In the genomic region with DNA sequence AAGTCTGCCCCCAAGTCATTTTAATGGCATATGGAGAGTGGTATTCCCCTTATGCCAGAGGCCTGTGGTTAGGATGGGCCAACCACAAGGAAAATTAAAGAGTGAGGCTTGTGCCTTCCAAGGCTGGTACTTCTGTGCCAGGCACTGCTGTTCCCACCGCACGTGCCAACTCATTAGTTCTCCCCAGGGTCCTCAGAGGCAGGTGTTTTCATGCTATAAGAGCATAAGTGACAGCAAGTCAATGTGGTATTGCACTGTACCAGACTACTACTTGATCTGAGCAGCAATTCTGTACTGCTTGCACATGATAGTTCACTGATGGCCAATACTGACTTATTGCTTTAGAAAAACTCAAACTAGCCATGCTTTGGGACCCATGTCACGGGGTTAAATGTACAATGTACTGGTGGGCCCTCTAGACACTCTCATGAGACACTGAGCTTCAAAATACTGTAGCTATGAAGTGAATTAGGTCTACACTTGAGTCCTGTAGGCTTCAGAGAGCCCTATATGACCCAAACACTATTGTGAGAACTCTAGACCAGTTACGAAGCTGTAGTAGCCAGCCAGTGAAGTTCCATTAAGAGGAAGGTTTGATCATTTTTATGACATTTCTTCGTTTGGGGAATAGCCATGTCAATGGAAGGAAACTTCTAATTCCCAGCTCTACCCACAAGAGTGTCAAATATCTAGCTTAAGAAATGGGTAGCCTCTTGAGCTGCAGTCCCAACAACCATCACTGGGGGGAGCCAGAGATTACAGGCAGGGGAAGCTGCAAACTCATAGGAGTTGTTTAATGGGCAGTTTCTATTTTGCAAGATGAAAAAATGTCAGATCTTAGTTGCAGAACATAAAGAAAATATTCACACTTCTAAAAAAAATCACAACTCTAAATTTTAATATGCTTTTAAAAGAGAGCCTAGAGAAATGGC, we compare ENCODE assay signal across 9 mouse cellular contexts. TPM values are rescaled to one million over a fixed set of nuclear protein-coding genes. Genes with fewer than 3 reads are reported as not detected.
A peak's percentile ranks its signal among the peaks of the same experiment; 100 is the strongest.
DNase-seq lines count a peak whose midpoint lies in the region; ATAC-seq and TF ChIP-seq lines count a peak whose summit lies in the region.
"Had no signal": no experiment of that assay in that cellular context is flagged by ENCODE, and none has a peak within 500 bp of the region (broad histone marks: within the 10 kb centered on the region; RNA-seq: fewer than 3 reads in every experiment).

No protein-coding gene starts in this region.

- no peaks in the 10 kb centered on the region for H3K9me3 ChIP-seq in kidney, postnatal 0 days (replicated peaks; ENCODE audit: low read length)
- H3K9me3 ChIP-seq in liver, embryonic 11.5 days (ENCODE audit: control insufficient read depth, low read length), result no peaks in the 10 kb centered on the region
- H3K9me3 ChIP-seq: limb, embryonic 12.5 days had no signal

- no peak overlapping the region for H3K4me2 ChIP-seq in kidney, postnatal 0 days (ENCODE audit: low read length)
- H3K4me2 ChIP-seq in liver, embryonic 11.5 days, result no peak overlapping the region
- H3K4me2 ChIP-seq: limb, embryonic 12.5 days had no signal

- 73% methylated on average over 5 of the region's 5 CpGs for WGBS in kidney, postnatal 0 days
- WGBS in liver, embryonic 11.5 days, result 77% methylated on average over 5 of the region's 5 CpGs

- H3K36me3 ChIP-seq in kidney, postnatal 0 days (ENCODE audit: insufficient read depth, low read length), result no peaks in the 10 kb centered on the region
- H3K36me3 ChIP-seq in liver, embryonic 11.5 days (ENCODE audit: control insufficient read depth, insufficient read depth, low read length), result 0 out of 2 replicates have a peak, but pooled peaks cover 3% of the 10 kb centered on the region

- no peaks in the 10 kb centered on the region for H3K4me1 ChIP-seq in kidney, postnatal 0 days (replicated peaks; ENCODE audit: insufficient read depth, low read length)
- peaks cover 5% of the 10 kb centered on the region for H3K4me1 ChIP-seq in liver, embryonic 11.5 days (replicated peaks; ENCODE audit: control insufficient read depth, insufficient read depth, low read length)
- H3K4me1 ChIP-seq: limb, embryonic 12.5 days had no signal

- ATAC-seq in kidney, postnatal 0 days (replicated peaks; ENCODE audit: low FRiP score, low read depth), result no peak
- no peak for ATAC-seq in liver, embryonic 11.5 days (replicated peaks; ENCODE audit: low FRiP score)

- DNase-seq in 416B (ENCODE audit: low read depth) (peak; percentile 82), MEL-GATA-1-ER (ENCODE audit: extremely low read depth, low read depth) (peak; percentile 52)
- DNase-seq in cerebellum, adult 8-10 months, result peak; percentile 83
- peak; percentile 74 to 88 for DNase-seq in frontal cortex, postnatal 14 days (ENCODE audit: low spot score in 2 of 2)
- DNase-seq in kidney, postnatal 0 days (ENCODE audit: low spot score), result peak; percentile 80
- peak; percentile 63 for DNase-seq in liver, embryonic 11.5 days (ENCODE audit: low spot score)
- peak; percentile 56 for DNase-seq in retina, postnatal 7 days (ENCODE audit: low read depth, low spot score)
- peak; percentile 31 to 82 for DNase-seq in urinary bladder, adult 18-20 months (ENCODE audit: low spot score in 2 of 2)

- TF ChIP-seq CTCF in kidney, postnatal 0 days (IDR thresholded peaks at IDR 0.05; ENCODE audit: low read depth), result peak; percentile 93

- H3K27ac ChIP-seq in kidney, postnatal 0 days, result no peak overlapping the region
- no peak overlapping the region for H3K27ac ChIP-seq in liver, embryonic 11.5 days (ENCODE audit: low read depth, low read length)
- H3K27ac ChIP-seq: limb, embryonic 12.5 days had no signal

- H3K4me3 ChIP-seq in kidney, postnatal 0 days (replicated peaks; ENCODE audit: low read depth, low read length), result no peak overlapping the region
- H3K4me3 ChIP-seq in liver, embryonic 11.5 days (ENCODE audit: low read depth, low read length), result no peak overlapping the region
- H3K4me3 ChIP-seq: limb, embryonic 12.5 days had no signal

- H3K9ac ChIP-seq in kidney, postnatal 0 days (ENCODE audit: low read depth, low read length), result no peak overlapping the region
- no peak overlapping the region for H3K9ac ChIP-seq in liver, embryonic 11.5 days (ENCODE audit: low read depth, low read length)
- H3K9ac ChIP-seq: limb, embryonic 12.5 days had no signal

- no peaks in the 10 kb centered on the region for H3K27me3 ChIP-seq in kidney, postnatal 0 days (ENCODE audit: insufficient read depth, low read length)
- H3K27me3 ChIP-seq in liver, embryonic 11.5 days (replicated peaks; ENCODE audit: control insufficient read depth, insufficient read depth, low read length), result no peaks in the 10 kb centered on the region
- H3K27me3 ChIP-seq: limb, embryonic 12.5 days had no signal

RNA-seq across cellular contexts. Expression of a gene that starts 10.9 kb away (rescaled TPM):
- polyA plus RNA-seq in kidney, postnatal 0 days (2015; fragmentation: Nextera tagmentation; extraction: Ambion mirVana), result 55.2 and 65.8 TPM in 2 replicates
- 0.62 and 1.3 TPM in 2 replicates for polyA plus RNA-seq in liver, embryonic 11.5 days (2014; fragmentation: Nextera tagmentation; extraction: Ambion mirVana)
- polyA plus RNA-seq: limb, embryonic 12.5 days had no signal

RNA-seq across cellular contexts. Expression of a gene that starts 41.0 kb away (rescaled TPM):
- not detected in 2 replicates for polyA plus RNA-seq in kidney, postnatal 0 days (2015; fragmentation: Nextera tagmentation; extraction: Ambion mirVana)
- polyA plus RNA-seq in liver, embryonic 11.5 days (2014; fragmentation: Nextera tagmentation; extraction: Ambion mirVana), result not detected in 2 replicates
- polyA plus RNA-seq: limb, embryonic 12.5 days had no signal

Comparison
In these comparisons a context has a peak if more than half of its experiments do, and no peak if none do; other contexts are left out.
1. RNA of a gene that starts 10.9 kb away (polyA plus RNA-seq): 55.2 to 65.8 TPM in kidney, postnatal 0 days; 0.62 to 1.3 TPM in liver, embryonic 11.5 days; every median in the first group is over 10 times any median in the second.
2. Peak in every context shown above with its lines, with median percentiles within 50 percentile points of each other: DNase-seq.